Mouse (Mus musculus): ENCODE measurements at regions not wholly inside any gene's neighbourhood (a gene's known extent, or its start where the extent isn't known, plus 50 kb on each side); places are given as distances from the start of the nearest gene placed in this dataset.
A peak's percentile ranks its signal among the peaks of the same experiment; 100 is the strongest.

DNA sequence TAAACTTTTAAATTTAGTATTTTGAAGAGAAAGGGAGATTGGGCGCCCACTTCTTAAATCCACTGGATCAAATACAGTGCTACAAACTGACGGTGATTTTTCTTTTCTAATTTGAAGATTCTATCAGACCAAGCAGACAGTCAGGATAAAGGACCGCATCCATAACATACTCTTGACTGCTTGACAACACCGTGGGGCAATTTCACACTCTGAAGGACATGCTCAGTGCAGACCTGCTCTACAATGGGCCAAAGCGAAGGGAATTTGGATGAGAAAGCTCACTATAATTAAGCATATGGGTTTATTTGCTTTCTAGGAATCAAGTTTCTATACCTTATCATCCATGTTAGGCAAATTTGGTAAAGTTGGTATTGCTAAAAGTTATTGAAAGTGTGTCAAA lies 801.3 kb downstream of the Nr4a2 start:
- H3K9me3 ChIP-seq: no peaks in the 10 kb centered on the region
- no peak for ATAC-seq (replicated peaks)
- WGBS: 46% methylated on average over 5 of the region's 5 CpGs
- no peaks in the 10 kb centered on the region for H3K36me3 ChIP-seq
- H3K4me2 ChIP-seq (replicated peaks): no peak overlapping the region
- no peak overlapping the region for H3K27ac ChIP-seq (replicated peaks)
- H3K9ac ChIP-seq (replicated peaks): no peak overlapping the region
- no peak overlapping the region for H3K4me3 ChIP-seq
- H3K27me3 ChIP-seq: no peaks in the 10 kb centered on the region
- peaks cover 4% of the 10 kb centered on the region for H3K4me1 ChIP-seq

- H3K27me3 ChIP-seq: no peaks in the 10 kb centered on the region
- H3K4me1 ChIP-seq: no peaks in the 10 kb centered on the region
- WGBS: 46% methylated on average over 7 of the region's 7 CpGs
- no peak overlapping the region for H3K4me2 ChIP-seq (replicated peaks)
- H3K4me3 ChIP-seq: no peak overlapping the region
- H3K9me3 ChIP-seq: no peaks in the 10 kb centered on the region
- ATAC-seq (replicated peaks): no peak
- H3K36me3 ChIP-seq: no peaks in the 10 kb centered on the region
- H3K9ac ChIP-seq (replicated peaks): no peak overlapping the region
- H3K27ac ChIP-seq (replicated peaks): no peak overlapping the region
Measured at GRCm38 (mm10) chr2:56335974-56336373, 787.8 kb downstream of the Nr4a2 start.

DNA sequence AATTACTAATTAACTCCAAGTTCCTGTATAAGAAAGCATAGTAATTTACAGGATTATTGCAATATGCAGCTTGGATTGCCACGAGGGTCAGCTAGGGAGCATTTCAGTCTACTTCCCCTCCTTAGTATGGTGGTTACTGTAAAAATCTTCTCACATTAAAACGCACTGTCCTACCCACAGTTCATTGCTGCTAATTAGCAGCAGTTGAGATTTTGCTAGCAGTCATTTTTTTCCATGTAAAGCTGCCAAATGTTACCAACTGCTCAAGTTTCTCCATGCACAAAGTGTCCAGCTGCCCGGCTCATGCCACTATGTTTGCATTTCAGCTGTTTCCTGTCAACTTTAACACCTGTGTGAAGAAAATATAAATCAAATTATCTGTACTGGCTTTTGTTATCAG lies 759.7 kb downstream of the Nr4a2 start:
- ATAC-seq (replicated peaks): peak; percentile 57; the same call in 1 of the 2 replicates
- Histone ChIP-seq H3K4me1 (no peaks in the 10 kb centered on the region), H3K9ac (replicated peaks) (no peak overlapping the region), H3K36me3 (no peaks in the 10 kb centered on the region), H3K9me3 (no peaks in the 10 kb centered on the region), H3K4me2 (replicated peaks) (no peak overlapping the region), H3K27ac (replicated peaks) (no peak overlapping the region), H3K27me3 (no peaks in the 10 kb centered on the region), H3K4me3 (no peak overlapping the region)
- WGBS: 40% methylated on average over 3 of the region's 3 CpGs
